Mouse (Mus musculus) adrenal gland, adult 18-20 months (tissue): Measurements from ENCODE around the gene Csnk1g1. TPM values are rescaled to one million over a fixed set of nuclear protein-coding genes. Genes with fewer than 3 reads are reported as not detected.

Source experiments
- DNase-seq, 2 experiments: peaks; one replicate each; pipeline ENCODE4 v3.0.0; 2021 to 2022; ENCODE audit warnings: low spot score in 2 of 2
- long read RNA-seq, 2 experiments: library from polyadenylated mRNA; stranded (forward); transcript quantifications; one replicate each; pipeline ENCODE4 v2.0.0; 2021
- total RNA-seq, 2 experiments: library from RNA; stranded (reverse); gene quantifications; 1 replicate in 1 of 2; 2 replicates in 1 of 2; pipeline ENCODE4 v1.2.3; 2021

The Csnk1g1 gene
- 10 to 100 TPM; 13.7 to 14.4 TPM for total RNA-seq
- long read RNA-seq, experiment 1, partial matches to known transcripts: 1 of 2 reads
- long read RNA-seq, experiment 1, other reads (novel, unspliced or antisense): 1 of 2 reads
- long read RNA-seq, experiment 2, partial matches to known transcripts: 2 of 2 reads
- long read RNA-seq, experiment 2, other reads (novel, unspliced or antisense): 0 of 2 reads

GRCm38 (mm10) chr9:65908394-65909300, at the start of gene Csnk1g1, which contains the start of gene Trip4:
Gene Csnk1g1 (plus strand): TSS chr9:65908924.
Gene Trip4 (minus strand): TSS chr9:65908794.
- peak; percentile 78 to 84 for DNase-seq

GRCm38 (mm10) chr9:65859656-65860055, 49.1 kb upstream of the Csnk1g1 start:
- no peak for DNase-seq

GRCm38 (mm10) chr9:65884564-65885315, 24.0 kb upstream of the Csnk1g1 start:
- peak; percentile 86 to 88 for DNase-seq

GRCm38 (mm10) chr9:65890143-65890628, 18.5 kb upstream of the Csnk1g1 start, which contains the start of gene Pclaf:
Gene Pclaf (plus strand): TSS chr9:65890237.
- DNase-seq: peak; percentile 43 to 44

- no peak for DNase-seq
Measured at GRCm38 (mm10) chr9:65891126-65891525, 17.6 kb upstream of the Csnk1g1 start.

- DNase-seq: no peak
Measured at GRCm38 (mm10) chr9:65896977-65897376, 11.7 kb upstream of the Csnk1g1 start.

- no peak for DNase-seq
Measured at GRCm38 (mm10) chr9:65902879-65903278, 5.8 kb upstream of the Csnk1g1 start.

GRCm38 (mm10) chr9:65903419-65903818, 5.3 kb upstream of the Csnk1g1 start:
- DNase-seq: no peak

- DNase-seq: peak; percentile 61 to 68
Measured at GRCm38 (mm10) chr9:65909301-65909801, 627 bp downstream of the Csnk1g1 start.

- DNase-seq: no peak
Measured at GRCm38 (mm10) chr9:65909837-65910236, 1.1 kb downstream of the Csnk1g1 start.

- no peak for DNase-seq
Measured at GRCm38 (mm10) chr9:65913976-65914375, 5.3 kb downstream of the Csnk1g1 start.

- no peak for DNase-seq
Measured at GRCm38 (mm10) chr9:65917015-65917414, 8.3 kb downstream of the Csnk1g1 start.

- DNase-seq: no peak
Measured at GRCm38 (mm10) chr9:65928456-65928855, 19.7 kb downstream of the Csnk1g1 start.

- no peak for DNase-seq
Measured at GRCm38 (mm10) chr9:65929826-65930225, 21.1 kb downstream of the Csnk1g1 start.

- no peak for DNase-seq
Measured at GRCm38 (mm10) chr9:65937566-65937965, 28.8 kb downstream of the Csnk1g1 start.

GRCm38 (mm10) chr9:65951082-65951587, 42.4 kb downstream of the Csnk1g1 start:
- DNase-seq: no peak

- DNase-seq: no peak
Measured at GRCm38 (mm10) chr9:65970009-65970408, 61.3 kb downstream of the Csnk1g1 start.

- no peak for DNase-seq
Measured at GRCm38 (mm10) chr9:65973206-65973605, 64.5 kb downstream of the Csnk1g1 start.

GRCm38 (mm10) chr9:65975886-65976285, 67.2 kb downstream of the Csnk1g1 start:
- DNase-seq: peak in 1 of 2 experiments; percentile 39

- no peak for DNase-seq
Measured at GRCm38 (mm10) chr9:65982841-65983240, 74.1 kb downstream of the Csnk1g1 start.

- DNase-seq: no peak
Measured at GRCm38 (mm10) chr9:65987021-65987420, 78.3 kb downstream of the Csnk1g1 start.
